8 mouse cellular contexts compared by ENCODE assay signal in genomic region chr7:30444154-30444970, GRCm38 (mm10). TPM values are rescaled to one million over a fixed set of nuclear protein-coding genes. Genes with fewer than 3 reads are reported as not detected.
DNase-seq lines count a peak whose midpoint lies in the region; ATAC-seq lines count a peak whose summit lies in the region.
"Had no signal": no experiment of that assay in that cellular context is flagged by ENCODE, and none has a peak within 500 bp of the region (broad histone marks: within the 10 kb centered on the region; RNA-seq: fewer than 3 reads in every experiment).

No protein-coding gene starts in this region.

- peak overlapping the region; percentile 71 for H3K27ac ChIP-seq in embryonic facial prominence, embryonic 13.5 days
- H3K27ac ChIP-seq in hindbrain, embryonic 15.5 days (replicated peaks): peak overlapping the region; percentile 99
- H3K27ac ChIP-seq in limb, embryonic 12.5 days: no peak overlapping the region
- peak overlapping the region; percentile 89 for H3K27ac ChIP-seq in neural tube, embryonic 11.5 days (ENCODE audit: low read depth, low read length)

- peaks cover 14% of the 10 kb centered on the region for H3K4me1 ChIP-seq in embryonic facial prominence, embryonic 13.5 days
- H3K4me1 ChIP-seq in hindbrain, embryonic 15.5 days (replicated peaks): peaks cover 28% of the 10 kb centered on the region
- H3K4me1 ChIP-seq in limb, embryonic 12.5 days (replicated peaks): peaks cover 10% of the 10 kb centered on the region
- H3K4me1 ChIP-seq in neural tube, embryonic 11.5 days (ENCODE audit: control insufficient read depth, insufficient read depth, low read length): peaks cover 16% of the 10 kb centered on the region; the same call in 1 of the 2 replicates

- H3K27me3 ChIP-seq in embryonic facial prominence, embryonic 13.5 days: peaks cover 9% of the 10 kb centered on the region; the same call in 1 of the 2 replicates
- no peaks in the 10 kb centered on the region for H3K27me3 ChIP-seq in hindbrain, embryonic 15.5 days
- H3K27me3 ChIP-seq in limb, embryonic 12.5 days: peaks cover 79% of the 10 kb centered on the region
- peaks cover 9% of the 10 kb centered on the region for H3K27me3 ChIP-seq in neural tube, embryonic 11.5 days (ENCODE audit: control insufficient read depth, insufficient read depth, low read length)

- H3K36me3 ChIP-seq in embryonic facial prominence, embryonic 13.5 days: peaks cover 30% of the 10 kb centered on the region
- H3K36me3 ChIP-seq in hindbrain, embryonic 15.5 days: peaks cover 29% of the 10 kb centered on the region
- peaks cover 18% of the 10 kb centered on the region for H3K36me3 ChIP-seq in limb, embryonic 12.5 days
- peaks cover 2% of the 10 kb centered on the region; the same call in 1 of the 2 replicates for H3K36me3 ChIP-seq in neural tube, embryonic 11.5 days (ENCODE audit: control insufficient read depth, insufficient read depth, low read length)

- ATAC-seq in embryonic facial prominence, embryonic 13.5 days (ENCODE audit: insufficient number of reproducible peaks, insufficient read depth, low FRiP score, low TSS enrichment, low read depth): no peak
- ATAC-seq in hindbrain, embryonic 15.5 days (ENCODE audit: low FRiP score, low read depth): peak; percentile 55
- peak; percentile 10; the same call in 1 of the 2 replicates for ATAC-seq in limb, embryonic 12.5 days (ENCODE audit: insufficient number of reproducible peaks, insufficient read depth, low FRiP score, low TSS enrichment, low read depth)
- peak; percentile 62 for ATAC-seq in neural tube, embryonic 11.5 days (ENCODE audit: insufficient read depth, low FRiP score, low TSS enrichment)

- DNase-seq in B cell, adult 2 months: peak; percentile 43 to 46
- peak; percentile 81 for DNase-seq in MN1 (ENCODE audit: low spot score)
- DNase-seq in neural tube, embryonic 11.5 days (ENCODE audit: low spot score): peak; percentile 80
- no peak for DNase-seq in gastrocnemius, postnatal 25 days

- H3K4me3 ChIP-seq in embryonic facial prominence, embryonic 13.5 days: peak overlapping the region; percentile 71
- peak overlapping the region; percentile 90 for H3K4me3 ChIP-seq in hindbrain, embryonic 15.5 days
- H3K4me3 ChIP-seq in limb, embryonic 12.5 days (replicated peaks): peak overlapping the region; percentile 73
- peak overlapping the region; percentile 70 for H3K4me3 ChIP-seq in neural tube, embryonic 11.5 days (ENCODE audit: low read depth, low read length)

- under 1% methylated on average over 37 of the region's 38 CpGs for WGBS in embryonic facial prominence, embryonic 13.5 days
- 1% methylated on average over 38 of the region's 38 CpGs for WGBS in hindbrain, embryonic 15.5 days
- under 1% methylated on average over 38 of the region's 38 CpGs for WGBS in limb, embryonic 12.5 days
- under 1% methylated on average over 38 of the region's 38 CpGs for WGBS in neural tube, embryonic 11.5 days

- peak overlapping the region; percentile 78 for H3K4me2 ChIP-seq in embryonic facial prominence, embryonic 13.5 days
- peak overlapping the region; percentile 86 for H3K4me2 ChIP-seq in hindbrain, embryonic 15.5 days
- peak overlapping the region; percentile 80 for H3K4me2 ChIP-seq in limb, embryonic 12.5 days
- H3K4me2 ChIP-seq in neural tube, embryonic 11.5 days (ENCODE audit: low read depth): peak overlapping the region; percentile 69

- H3K9ac ChIP-seq in embryonic facial prominence, embryonic 13.5 days: peak overlapping the region; percentile 84
- peak overlapping the region; percentile 94 for H3K9ac ChIP-seq in hindbrain, embryonic 15.5 days
- H3K9ac ChIP-seq in limb, embryonic 12.5 days (replicated peaks): peak overlapping the region; percentile 71
- H3K9ac ChIP-seq in neural tube, embryonic 11.5 days (ENCODE audit: low read length): peak overlapping the region; percentile 88

- H3K9me3 ChIP-seq in embryonic facial prominence, embryonic 13.5 days: no peaks in the 10 kb centered on the region
- H3K9me3 ChIP-seq in hindbrain, embryonic 15.5 days: no peaks in the 10 kb centered on the region
- H3K9me3 ChIP-seq in limb, embryonic 12.5 days: 0 out of 2 replicates have a peak, but pooled peaks cover 8% of the 10 kb centered on the region
- no peaks in the 10 kb centered on the region for H3K9me3 ChIP-seq in neural tube, embryonic 11.5 days (ENCODE audit: control insufficient read depth, low read length)

RNA-seq across cellular contexts. Expression of gene Aplp1, which starts 1.0 kb away (rescaled TPM):
- polyA plus RNA-seq in embryonic facial prominence, embryonic 13.5 days (2015; fragmentation: Nextera tagmentation; extraction: Ambion mirVana): 53.4 and 54.1 TPM in 2 replicates
- polyA plus RNA-seq in hindbrain, embryonic 15.5 days (2015; fragmentation: Nextera tagmentation; extraction: Ambion mirVana): 674 and 762 TPM in 2 replicates
- polyA plus RNA-seq in limb, embryonic 12.5 days (2016; fragmentation: Nextera tagmentation; extraction: Ambion mirVana): 32.5 and 33.9 TPM in 2 replicates
- 150 and 165 TPM in 2 replicates for polyA plus RNA-seq in neural tube, embryonic 11.5 days (2014; fragmentation: Nextera tagmentation; extraction: Ambion mirVana)
- total RNA-seq in gastrocnemius, postnatal 25 days (2021): under 1 TPM; 0.72 to 0.95 TPM
- total RNA-seq: neutrophil, adult 5-6 weeks had no signal

RNA-seq across cellular contexts. Expression of gene Kirrel2, which starts 13.1 kb away (rescaled TPM):
- 0.17 and 0.52 TPM in 2 replicates for polyA plus RNA-seq in embryonic facial prominence, embryonic 13.5 days (2015; fragmentation: Nextera tagmentation; extraction: Ambion mirVana)
- 4.7 and 7.3 TPM in 2 replicates for polyA plus RNA-seq in hindbrain, embryonic 15.5 days (2015; fragmentation: Nextera tagmentation; extraction: Ambion mirVana)
- polyA plus RNA-seq in limb, embryonic 12.5 days (2016; fragmentation: Nextera tagmentation; extraction: Ambion mirVana): 0.29 and 0.65 TPM in 2 replicates
- 19.0 and 19.6 TPM in 2 replicates for polyA plus RNA-seq in neural tube, embryonic 11.5 days (2014; fragmentation: Nextera tagmentation; extraction: Ambion mirVana)
- total RNA-seq in gastrocnemius, postnatal 25 days (2021): not detected
- total RNA-seq: neutrophil, adult 5-6 weeks had no signal

RNA-seq across cellular contexts. Expression of gene Nphs1, which starts 13.8 kb away (rescaled TPM):
- 0.13 and 0.36 TPM in 2 replicates for polyA plus RNA-seq in embryonic facial prominence, embryonic 13.5 days (2015; fragmentation: Nextera tagmentation; extraction: Ambion mirVana)
- 1.1 and 1.2 TPM in 2 replicates for polyA plus RNA-seq in hindbrain, embryonic 15.5 days (2015; fragmentation: Nextera tagmentation; extraction: Ambion mirVana)
- polyA plus RNA-seq in limb, embryonic 12.5 days (2016; fragmentation: Nextera tagmentation; extraction: Ambion mirVana): 0.10 TPM in 1 of 2 replicates, not detected in the other
- 1.8 and 3.4 TPM in 2 replicates for polyA plus RNA-seq in neural tube, embryonic 11.5 days (2014; fragmentation: Nextera tagmentation; extraction: Ambion mirVana)
- total RNA-seq in gastrocnemius, postnatal 25 days (2021): not detected
- total RNA-seq: neutrophil, adult 5-6 weeks had no signal

RNA-seq across cellular contexts. Expression of gene Nfkbid, which starts 22.8 kb away (rescaled TPM):
- polyA plus RNA-seq in embryonic facial prominence, embryonic 13.5 days (2015; fragmentation: Nextera tagmentation; extraction: Ambion mirVana): 1.8 and 2.5 TPM in 2 replicates
- polyA plus RNA-seq in hindbrain, embryonic 15.5 days (2015; fragmentation: Nextera tagmentation; extraction: Ambion mirVana): 2.4 and 2.9 TPM in 2 replicates
- 1.2 and 1.3 TPM in 2 replicates for polyA plus RNA-seq in limb, embryonic 12.5 days (2016; fragmentation: Nextera tagmentation; extraction: Ambion mirVana)
- 0.84 and 0.99 TPM in 2 replicates for polyA plus RNA-seq in neural tube, embryonic 11.5 days (2014; fragmentation: Nextera tagmentation; extraction: Ambion mirVana)
- under 1 TPM in 1 of 2 experiments, not detected in 1; 0.27 TPM for total RNA-seq in gastrocnemius, postnatal 25 days (2021)

RNA-seq across cellular contexts. Expression of gene Hcst, which starts 24.7 kb away (rescaled TPM):
- 0.72 and 0.91 TPM in 2 replicates for polyA plus RNA-seq in embryonic facial prominence, embryonic 13.5 days (2015; fragmentation: Nextera tagmentation; extraction: Ambion mirVana)
- polyA plus RNA-seq in hindbrain, embryonic 15.5 days (2015; fragmentation: Nextera tagmentation; extraction: Ambion mirVana): 0.53 and 0.56 TPM in 2 replicates
- 0.77 TPM in 1 of 2 replicates, not detected in the other for polyA plus RNA-seq in limb, embryonic 12.5 days (2016; fragmentation: Nextera tagmentation; extraction: Ambion mirVana)
- polyA plus RNA-seq in neural tube, embryonic 11.5 days (2014; fragmentation: Nextera tagmentation; extraction: Ambion mirVana): not detected in 2 replicates
- total RNA-seq in gastrocnemius, postnatal 25 days (2021): not detected
